Mouse (Mus musculus) frontal cortex, postnatal 10 days (tissue): ENCODE data around the gene Gm20479.

ENCODE experiments used
- DNase-seq, 2 experiments: peaks; one replicate each; pipeline ENCODE4 v3.0.0; 2022; ENCODE audit warnings: low spot score in 2 of 2, mixed read lengths in 1 of 2

Gm20479 gene

GRCm38 (mm10) chr7:27334405-27334911 is 22.8 kb downstream of the Gm20479 start:
- peak in 1 of 2 experiments; percentile 20 for DNase-seq

- no peak for DNase-seq
These were observed 23.8 kb downstream of the Gm20479 start for GRCm38 (mm10) chr7:27333316-27333941.

GRCm38 (mm10) chr7:27332353-27333199 is 24.6 kb downstream of the Gm20479 start:
- DNase-seq = peak; percentile 79

GRCm38 (mm10) chr7:27331854-27332253 is 25.4 kb downstream of the Gm20479 start:
- DNase-seq = no peak

GRCm38 (mm10) chr7:27331541-27331851 is 25.7 kb downstream of the Gm20479 start:
- no peak for DNase-seq

- DNase-seq = peak; percentile 57 to 71
These were observed 26.3 kb downstream of the Gm20479 start for GRCm38 (mm10) chr7:27330709-27331540.

- no peak for DNase-seq
These were observed 27.2 kb downstream of the Gm20479 start for GRCm38 (mm10) chr7:27329981-27330380.

GRCm38 (mm10) chr7:27329326-27329947 is 27.8 kb downstream of the Gm20479 start:
- DNase-seq = peak in 1 of 2 experiments; percentile 78

GRCm38 (mm10) chr7:27328648-27329047 is 28.6 kb downstream of the Gm20479 start:
- no peak for DNase-seq

- no peak for DNase-seq
These were observed 29.1 kb downstream of the Gm20479 start for GRCm38 (mm10) chr7:27328161-27328560.

- no peak for DNase-seq
These were observed 29.7 kb downstream of the Gm20479 start for GRCm38 (mm10) chr7:27327500-27327899.

- DNase-seq = no peak
These were observed 30.9 kb downstream of the Gm20479 start for GRCm38 (mm10) chr7:27326101-27326880.

- no peak for DNase-seq
These were observed 31.5 kb downstream of the Gm20479 start for GRCm38 (mm10) chr7:27325697-27326096.

- no peak for DNase-seq
These were observed 32.3 kb downstream of the Gm20479 start for GRCm38 (mm10) chr7:27324928-27325327.

GRCm38 (mm10) chr7:27324161-27324560 is 33.1 kb downstream of the Gm20479 start:
- no peak for DNase-seq

GRCm38 (mm10) chr7:27323001-27323400 is 34.2 kb downstream of the Gm20479 start:
- DNase-seq = no peak

GRCm38 (mm10) chr7:27322291-27322690 is 34.9 kb downstream of the Gm20479 start:
- no peak for DNase-seq

GRCm38 (mm10) chr7:27319411-27319810 is 37.8 kb downstream of the Gm20479 start:
- no peak for DNase-seq

GRCm38 (mm10) chr7:27315958-27316357 is 41.3 kb downstream of the Gm20479 start:
- DNase-seq = no peak

- DNase-seq = no peak
These were observed 42.8 kb downstream of the Gm20479 start for GRCm38 (mm10) chr7:27314393-27314792.
